ENCODE assay signal across 9 mouse cellular contexts in the genomic region with DNA sequence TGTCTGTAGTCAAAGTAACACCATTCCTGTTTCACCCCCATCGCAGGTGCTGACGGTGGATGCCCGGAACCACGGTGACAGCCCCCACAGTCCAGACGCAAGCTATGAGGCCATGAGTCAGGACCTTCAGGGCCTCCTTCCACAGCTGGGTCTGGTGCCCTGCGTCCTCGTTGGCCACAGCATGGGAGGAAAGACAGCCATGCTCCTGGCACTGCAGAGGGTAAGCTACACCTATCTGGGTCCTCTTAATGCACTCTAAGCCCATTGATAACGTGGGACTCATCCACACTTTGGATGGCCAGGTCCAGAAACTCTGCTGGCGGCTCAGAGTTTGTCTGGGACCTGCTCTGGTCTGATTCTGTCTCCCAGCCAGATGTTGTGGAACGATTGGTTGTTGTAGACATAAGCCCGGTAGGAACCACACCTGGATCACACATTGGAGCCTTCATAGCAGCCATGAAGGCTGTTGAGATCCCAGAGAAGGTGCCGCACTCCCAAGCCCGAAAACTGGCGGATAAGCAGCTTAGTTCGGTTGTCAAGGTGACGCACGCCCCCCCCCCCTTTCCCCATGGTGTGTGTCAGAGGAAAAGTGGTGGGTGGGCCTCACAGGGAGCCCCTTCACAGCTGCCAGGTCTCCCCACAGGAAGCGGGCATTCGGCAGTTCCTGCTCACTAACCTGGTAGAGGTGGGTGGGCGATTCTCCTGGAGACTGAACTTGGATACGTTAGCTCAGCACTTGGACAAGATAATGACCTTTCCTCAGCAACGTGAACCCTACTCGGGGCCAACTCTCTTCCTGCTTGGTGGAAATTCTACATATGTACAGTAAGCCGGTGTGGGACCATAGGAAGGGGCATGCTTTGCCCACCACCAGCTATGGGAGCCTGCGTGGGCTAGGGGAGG. TPM values are rescaled to one million over a fixed set of nuclear protein-coding genes. Genes with fewer than 3 reads are reported as not detected.
DNase-seq lines count a peak whose midpoint lies in the region; ATAC-seq lines count a peak whose summit lies in the region.
"Had no signal": no experiment of that assay in that cellular context is flagged by ENCODE, and none has a peak within 500 bp of the region (broad histone marks: within the 10 kb centered on the region; RNA-seq: fewer than 3 reads in every experiment).

No protein-coding gene starts in this region.

- H3K4me1 ChIP-seq in kidney, embryonic 16.5 days (ENCODE audit: insufficient read depth, low read length), result peaks cover 34% of the 10 kb centered on the region
- peaks cover 45% of the 10 kb centered on the region for H3K4me1 ChIP-seq in embryonic facial prominence, embryonic 15.5 days
- H3K4me1 ChIP-seq in liver, embryonic 15.5 days (replicated peaks), result peaks cover 52% of the 10 kb centered on the region

- no peaks in the 10 kb centered on the region for H3K27me3 ChIP-seq in kidney, embryonic 16.5 days (ENCODE audit: insufficient read depth, low read length)
- no peaks in the 10 kb centered on the region for H3K27me3 ChIP-seq in embryonic facial prominence, embryonic 15.5 days
- peaks cover 6% of the 10 kb centered on the region; the same call in 1 of the 2 replicates for H3K27me3 ChIP-seq in liver, embryonic 15.5 days

- H3K9ac ChIP-seq in kidney, embryonic 16.5 days (replicated peaks; ENCODE audit: low read length), result 0 out of 2 replicates have a peak overlapping the region, but pooled peaks have one; percentile 11
- no peak overlapping the region for H3K9ac ChIP-seq in embryonic facial prominence, embryonic 15.5 days
- H3K9ac ChIP-seq in liver, embryonic 15.5 days, result no peak overlapping the region

- H3K4me3 ChIP-seq in kidney, embryonic 16.5 days (ENCODE audit: low read length), result no peak overlapping the region
- H3K4me3 ChIP-seq in embryonic facial prominence, embryonic 15.5 days (replicated peaks), result peak overlapping the region; percentile 75; the same call in 1 of the 2 replicates
- H3K4me3 ChIP-seq in liver, embryonic 15.5 days (replicated peaks), result no peak overlapping the region

- DNase-seq in cerebellum, adult 11-12 months, result peak; percentile 69
- DNase-seq in cerebellum, adult 11 months, result no peak
- DNase-seq in kidney, postnatal 4 days, result no peak
- DNase-seq in left cerebral cortex, adult 11 months (ENCODE audit: low spot score), result no peak
- DNase-seq in urinary bladder, adult 18-20 months (ENCODE audit: low spot score in 2 of 2), result no peak
- DNase-seq: right cerebral cortex, postnatal 4 days had no signal

- ATAC-seq in kidney, embryonic 16.5 days (ENCODE audit: low FRiP score, low TSS enrichment), result no peak
- ATAC-seq in embryonic facial prominence, embryonic 15.5 days (ENCODE audit: insufficient number of reproducible peaks, low FRiP score, low TSS enrichment, low read depth), result no peak
- ATAC-seq in liver, embryonic 15.5 days (ENCODE audit: insufficient read depth), result no peak

- WGBS in kidney, embryonic 16.5 days, result 85% methylated on average over 25 of the region's 25 CpGs
- WGBS in embryonic facial prominence, embryonic 15.5 days, result 83% methylated on average over 25 of the region's 25 CpGs
- WGBS in liver, embryonic 15.5 days (ENCODE audit: insufficient replicate concordance), result 79% methylated on average over 25 of the region's 25 CpGs

- H3K27ac ChIP-seq in kidney, embryonic 16.5 days (ENCODE audit: low read length), result peak overlapping the region; percentile 99; the same call in 1 of the 2 replicates
- H3K27ac ChIP-seq in embryonic facial prominence, embryonic 15.5 days (replicated peaks), result no peak overlapping the region; the same call in 1 of the 2 replicates
- H3K27ac ChIP-seq in liver, embryonic 15.5 days (replicated peaks), result no peak overlapping the region; the same call in 1 of the 2 replicates

- H3K9me3 ChIP-seq in kidney, embryonic 16.5 days (ENCODE audit: low read length), result no peaks in the 10 kb centered on the region
- no peaks in the 10 kb centered on the region for H3K9me3 ChIP-seq in embryonic facial prominence, embryonic 15.5 days (replicated peaks)
- H3K9me3 ChIP-seq in liver, embryonic 15.5 days (replicated peaks), result no peaks in the 10 kb centered on the region

- H3K4me2 ChIP-seq in kidney, embryonic 16.5 days (replicated peaks; ENCODE audit: low read depth, low read length), result peak overlapping the region; percentile 69
- H3K4me2 ChIP-seq in embryonic facial prominence, embryonic 15.5 days (replicated peaks), result peak overlapping the region; percentile 88; the same call in 1 of the 2 replicates
- peak overlapping the region; percentile 94 for H3K4me2 ChIP-seq in liver, embryonic 15.5 days

- H3K36me3 ChIP-seq in kidney, embryonic 16.5 days (ENCODE audit: insufficient read depth, low read length), result no peaks in the 10 kb centered on the region
- no peaks in the 10 kb centered on the region for H3K36me3 ChIP-seq in embryonic facial prominence, embryonic 15.5 days
- no peaks in the 10 kb centered on the region; the same call in 1 of the 2 replicates for H3K36me3 ChIP-seq in liver, embryonic 15.5 days (replicated peaks)

RNA-seq across cellular contexts. Expression of a gene that starts 2.1 kb away (rescaled TPM):
- 81.1 and 81.9 TPM in 2 replicates for polyA plus RNA-seq in kidney, embryonic 16.5 days (2015; fragmentation: Nextera tagmentation; extraction: Ambion mirVana)
- polyA plus RNA-seq in embryonic facial prominence, embryonic 15.5 days (2015; fragmentation: Nextera tagmentation; extraction: Ambion mirVana), result 66.0 and 68.9 TPM in 2 replicates
- polyA plus RNA-seq in liver, embryonic 15.5 days (2015; fragmentation: Nextera tagmentation; extraction: Ambion mirVana), result 26.6 and 27.1 TPM in 2 replicates

RNA-seq across cellular contexts. Expression of a gene that starts 12.2 kb away (rescaled TPM):
- polyA plus RNA-seq in kidney, embryonic 16.5 days (2015; fragmentation: Nextera tagmentation; extraction: Ambion mirVana), result 13.4 and 13.5 TPM in 2 replicates
- 16.2 and 19.7 TPM in 2 replicates for polyA plus RNA-seq in embryonic facial prominence, embryonic 15.5 days (2015; fragmentation: Nextera tagmentation; extraction: Ambion mirVana)
- polyA plus RNA-seq in liver, embryonic 15.5 days (2015; fragmentation: Nextera tagmentation; extraction: Ambion mirVana), result 1.1 and 1.3 TPM in 2 replicates

RNA-seq across cellular contexts. Expression of a gene that starts 25.1 kb away (rescaled TPM):
- polyA plus RNA-seq in kidney, embryonic 16.5 days (2015; fragmentation: Nextera tagmentation; extraction: Ambion mirVana), result 67.7 and 69.2 TPM in 2 replicates
- polyA plus RNA-seq in embryonic facial prominence, embryonic 15.5 days (2015; fragmentation: Nextera tagmentation; extraction: Ambion mirVana), result 39.7 and 50.9 TPM in 2 replicates
- polyA plus RNA-seq in liver, embryonic 15.5 days (2015; fragmentation: Nextera tagmentation; extraction: Ambion mirVana), result 1.2 and 2.1 TPM in 2 replicates

RNA-seq across cellular contexts. Expression of a gene that starts 52.9 kb away (rescaled TPM):
- polyA plus RNA-seq in kidney, embryonic 16.5 days (2015; fragmentation: Nextera tagmentation; extraction: Ambion mirVana), result 33.3 and 38.7 TPM in 2 replicates
- polyA plus RNA-seq in embryonic facial prominence, embryonic 15.5 days (2015; fragmentation: Nextera tagmentation; extraction: Ambion mirVana), result 32.9 and 36.3 TPM in 2 replicates
- 14.3 and 14.9 TPM in 2 replicates for polyA plus RNA-seq in liver, embryonic 15.5 days (2015; fragmentation: Nextera tagmentation; extraction: Ambion mirVana)

RNA-seq across cellular contexts. Expression of a gene that starts 53.7 kb away (rescaled TPM):
- 134 and 139 TPM in 2 replicates for polyA plus RNA-seq in kidney, embryonic 16.5 days (2015; fragmentation: Nextera tagmentation; extraction: Ambion mirVana)
- polyA plus RNA-seq in embryonic facial prominence, embryonic 15.5 days (2015; fragmentation: Nextera tagmentation; extraction: Ambion mirVana), result 102 and 115 TPM in 2 replicates
- 52.7 and 56.4 TPM in 2 replicates for polyA plus RNA-seq in liver, embryonic 15.5 days (2015; fragmentation: Nextera tagmentation; extraction: Ambion mirVana)

Comparison
In these comparisons a context has a peak if more than half of its experiments do, and no peak if none do; other contexts are left out.
1. RNA of a gene that starts 25.1 kb away (polyA plus RNA-seq): 67.7 to 69.2 TPM in kidney, embryonic 16.5 days and 39.7 to 50.9 TPM in embryonic facial prominence, embryonic 15.5 days; 1.2 to 2.1 TPM in liver, embryonic 15.5 days; every median in the first group is over 10 times any median in the second.
2. Peak in every context shown above with its lines, with median percentiles within 50 percentile points of each other: H3K4me2 ChIP-seq.